Mouse (Mus musculus): ENCODE results near the gene Chst5. TPM values are rescaled to one million over a fixed set of nuclear protein-coding genes. Genes with fewer than 3 reads are reported as not detected.

Chst5 gene
- total and polyA plus RNA-seq, 3 experiments: not detected

DNA sequence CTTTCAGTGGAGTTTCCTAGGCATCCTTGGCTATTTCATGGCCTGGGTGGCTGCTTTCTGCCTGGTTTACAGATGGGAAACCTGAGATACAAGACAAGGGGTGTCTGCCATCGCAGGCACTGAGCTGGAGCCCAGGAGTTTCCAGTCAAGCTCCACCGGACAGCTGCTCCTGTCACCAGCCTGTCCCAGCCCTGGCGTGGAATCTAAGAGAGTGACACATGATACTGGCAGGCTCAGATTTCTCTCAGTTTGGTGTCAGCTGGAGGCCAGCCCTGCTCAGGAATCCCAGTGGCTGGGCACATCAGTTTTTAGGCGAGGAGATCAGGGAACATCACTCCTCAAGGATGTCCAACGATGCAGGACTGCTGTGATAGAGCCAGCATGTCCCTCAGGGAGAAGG is 8.2 kb downstream of the Chst5 start:
- no peak for TF ChIP-seq POLR2A (IDR thresholded peaks at IDR 0.05; ENCODE audit: control insufficient read depth in 1 of 2, insufficient read depth in 1 of 2, low read depth in 1 of 2, low read length in 2 of 2, poor library complexity in 1 of 2)
- TF ChIP-seq CTCF (IDR thresholded peaks at IDR 0.05 in 2 of 3, conservative IDR thresholded peaks at IDR 0.05 in 1 of 3; ENCODE audit: control insufficient read depth in 1 of 3, insufficient read depth in 1 of 3, low read depth in 2 of 3, low read length in 3 of 3, poor library complexity in 1 of 3, severe bottlenecking in 1 of 3): no peak
- TF ChIP-seq KAT2A (conservative IDR thresholded peaks at IDR 0.05; ENCODE audit: low read depth, low read length): no peak
- no peak for TF ChIP-seq EP300 (IDR thresholded peaks at IDR 0.05; ENCODE audit: low read depth in 1 of 2, low read length in 2 of 2)
- no peak for TF ChIP-seq E2F4 (IDR thresholded peaks at IDR 0.05; ENCODE audit: borderline replicate concordance, low read depth, low read length)
- no peak for TF ChIP-seq NELFE (IDR thresholded peaks at IDR 0.05; ENCODE audit: low read depth, low read length)
- TF ChIP-seq ZC3H11A (IDR thresholded peaks at IDR 0.05; ENCODE audit: low read depth, low read length): no peak
- no peak for TF ChIP-seq GABPA (IDR thresholded peaks at IDR 0.05; ENCODE audit: low read depth, low read length)
- TF ChIP-seq ELF1 (IDR thresholded peaks at IDR 0.05; ENCODE audit: low read depth, low read length): no peak
- no peak for TF ChIP-seq GATA1 (IDR thresholded peaks at IDR 0.05; ENCODE audit: low read depth, low read length)
- TF ChIP-seq POLR2AphosphoS2 (IDR thresholded peaks at IDR 0.05; ENCODE audit: low read length): no peak
- TF ChIP-seq USF2 (IDR thresholded peaks at IDR 0.05; ENCODE audit: borderline replicate concordance in 1 of 2, insufficient read depth in 1 of 2, low read depth in 1 of 2, low read length in 2 of 2): no peak
- no peak for TF ChIP-seq MXI1 (IDR thresholded peaks at IDR 0.05; ENCODE audit: low read depth, low read length)
- no peaks in the 10 kb centered on the region for H3K27me3 ChIP-seq (ENCODE audit: control insufficient read depth in 1 of 2, insufficient read depth in 2 of 2, low read length in 2 of 2)
- no peak overlapping the region for H3K9ac ChIP-seq (ENCODE audit: control insufficient read depth, low read depth, low read length, poor library complexity, severe bottlenecking)
- no peak overlapping the region for H3K4me3 ChIP-seq (ENCODE audit: control insufficient read depth in 1 of 2, insufficient read depth in 1 of 2, low read depth in 2 of 2, low read length in 2 of 2)
- H3K36me3 ChIP-seq (ENCODE audit: control insufficient read depth in 1 of 2, insufficient read depth in 2 of 2, low read length in 2 of 2): peaks cover 0 to 4% of the 10 kb centered on the region in 2 experiments; a peak in 1 of 4 replicates
- H3K9me3 ChIP-seq (replicated peaks; ENCODE audit: insufficient read depth, low read length): no peaks in the 10 kb centered on the region
- peaks cover 0 to 8% of the 10 kb centered on the region in 2 experiments; a peak in 2 of 4 replicates for H3K4me1 ChIP-seq (ENCODE audit: control insufficient read depth in 1 of 2, insufficient read depth in 2 of 2, low read length in 2 of 2)
- no peak overlapping the region for H3K27ac ChIP-seq (ENCODE audit: control insufficient read depth, low read depth, low read length)
- DNase-seq (ENCODE audit: low read depth, low spot score): no peak
- H3K79me2 ChIP-seq (ENCODE audit: control insufficient read depth, insufficient read depth, low read length, poor library complexity): no peaks in the 10 kb centered on the region

DNA sequence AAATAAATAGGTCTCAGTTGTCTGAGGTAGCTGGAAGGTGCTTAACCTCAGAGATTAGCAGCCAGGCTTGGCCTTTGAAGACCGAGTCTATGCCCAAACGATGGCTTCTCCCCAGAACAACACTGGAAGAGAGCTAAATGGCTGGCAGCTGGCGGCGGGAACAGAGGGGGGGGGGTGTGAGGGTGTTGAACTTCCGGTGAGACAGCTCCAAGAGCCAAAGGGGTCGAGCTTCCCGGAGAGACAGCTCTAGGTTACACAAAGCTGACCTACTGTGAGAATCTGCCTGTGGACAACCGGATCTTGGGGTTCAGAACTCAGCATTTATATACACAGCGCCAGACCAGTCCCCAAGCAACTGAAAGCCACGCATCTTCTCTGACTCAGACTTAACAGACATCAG is 11.7 kb downstream of the Chst5 start:
- no peak overlapping the region for H3K9ac ChIP-seq (ENCODE audit: control insufficient read depth, low read depth, low read length, poor library complexity, severe bottlenecking)

More for the DNA sequence above, 11.7 kb downstream of the Chst5 start:
- Histone ChIP-seq H3K4me1 (ENCODE audit: control insufficient read depth in 1 of 2, insufficient read depth in 2 of 2, low read length in 2 of 2) (peaks cover 0 to 8% of the 10 kb centered on the region in 2 experiments; a peak in 2 of 4 replicates), H3K79me2 (ENCODE audit: control insufficient read depth, insufficient read depth, low read length, poor library complexity) (no peaks in the 10 kb centered on the region), H3K27me3 (ENCODE audit: control insufficient read depth in 1 of 2, insufficient read depth in 2 of 2, low read length in 2 of 2) (no peaks in the 10 kb centered on the region), H3K36me3 (ENCODE audit: control insufficient read depth in 1 of 2, insufficient read depth in 2 of 2, low read length in 2 of 2) (peaks cover 0 to 2% of the 10 kb centered on the region in 2 experiments; a peak in 1 of 4 replicates), H3K4me3 (ENCODE audit: control insufficient read depth in 1 of 2, insufficient read depth in 1 of 2, low read depth in 2 of 2, low read length in 2 of 2) (no peak overlapping the region), H3K9me3 (replicated peaks; ENCODE audit: insufficient read depth, low read length) (no peaks in the 10 kb centered on the region), H3K27ac (ENCODE audit: control insufficient read depth, low read depth, low read length) (no peak overlapping the region)
- DNase-seq (ENCODE audit: low read depth, low spot score): no peak
- TF ChIP-seq RAD21 (IDR thresholded peaks at IDR 0.05; ENCODE audit: low read depth, low read length): no peak
- TF ChIP-seq POLR2AphosphoS2 (IDR thresholded peaks at IDR 0.05; ENCODE audit: low read length): no peak
- TF ChIP-seq HCFC1 (IDR thresholded peaks at IDR 0.05; ENCODE audit: low read depth, low read length): no peak
- TF ChIP-seq GABPA (IDR thresholded peaks at IDR 0.05; ENCODE audit: low read depth, low read length): no peak
- TF ChIP-seq POLR2A (IDR thresholded peaks at IDR 0.05; ENCODE audit: control insufficient read depth in 1 of 2, insufficient read depth in 1 of 2, low read depth in 1 of 2, low read length in 2 of 2, poor library complexity in 1 of 2): no peak
- no peak for TF ChIP-seq TCF12 (IDR thresholded peaks at IDR 0.05; ENCODE audit: low read depth, low read length)
- TF ChIP-seq MAFK (IDR thresholded peaks at IDR 0.05; ENCODE audit: borderline replicate concordance, low read depth, low read length): no peak
- TF ChIP-seq USF2 (IDR thresholded peaks at IDR 0.05; ENCODE audit: borderline replicate concordance in 1 of 2, insufficient read depth in 1 of 2, low read depth in 1 of 2, low read length in 2 of 2): no peak
- TF ChIP-seq MEF2A (IDR thresholded peaks at IDR 0.05; ENCODE audit: extremely low read depth, insufficient replicate concordance, low read depth, low read length, poor library complexity, severe bottlenecking): no peak
